Mouse (Mus musculus): ENCODE measurements at regions not wholly inside any gene's neighbourhood (a gene's known extent, or its start where the extent isn't known, plus 50 kb on each side); places are given as distances from the start of the nearest gene placed in this dataset.
A peak's percentile ranks its signal among the peaks of the same experiment; 100 is the strongest.

GRCm38 (mm10) chr6:117375989-117376388, 207.7 kb downstream of the Cxcl12 start:
- H3K4me2 ChIP-seq (ENCODE audit: low read depth, low read length) = no peak overlapping the region
- 97% methylated on average over 5 of the region's 5 CpGs for WGBS
- ATAC-seq (ENCODE audit: low read depth) = no peak
- H3K4me3 ChIP-seq (ENCODE audit: low read depth, low read length) = no peak overlapping the region
- H3K27ac ChIP-seq (replicated peaks; ENCODE audit: low read depth, low read length) = no peak overlapping the region
- H3K9ac ChIP-seq (ENCODE audit: low read depth, low read length) = no peak overlapping the region
- no peaks in the 10 kb centered on the region for H3K27me3 ChIP-seq (replicated peaks; ENCODE audit: control insufficient read depth, insufficient read depth, low read length)
- H3K4me1 ChIP-seq (ENCODE audit: control insufficient read depth, insufficient read depth, low read length) = no peaks in the 10 kb centered on the region
- H3K9me3 ChIP-seq (ENCODE audit: control insufficient read depth, low read length) = 0 out of 2 replicates have a peak, but pooled peaks cover 7% of the 10 kb centered on the region
- DNase-seq (ENCODE audit: low spot score) = no peak
- no peaks in the 10 kb centered on the region for H3K36me3 ChIP-seq (ENCODE audit: control insufficient read depth, insufficient read depth, low read length)

GRCm38 (mm10) chr6:117379904-117380303, 211.6 kb downstream of the Cxcl12 start:
- Histone ChIP-seq H3K4me1 (ENCODE audit: control insufficient read depth, insufficient read depth, low read length) (no peaks in the 10 kb centered on the region), H3K9ac (ENCODE audit: low read depth, low read length) (no peak overlapping the region), H3K9me3 (ENCODE audit: control insufficient read depth, low read length) (0 out of 2 replicates have a peak, but pooled peaks cover 7% of the 10 kb centered on the region), H3K4me3 (ENCODE audit: low read depth, low read length) (no peak overlapping the region), H3K27ac (replicated peaks; ENCODE audit: low read depth, low read length) (no peak overlapping the region), H3K36me3 (ENCODE audit: control insufficient read depth, insufficient read depth, low read length) (no peaks in the 10 kb centered on the region), H3K4me2 (ENCODE audit: low read depth, low read length) (no peak overlapping the region), H3K27me3 (replicated peaks; ENCODE audit: control insufficient read depth, insufficient read depth, low read length) (no peaks in the 10 kb centered on the region)
- ATAC-seq (ENCODE audit: low read depth) = no peak
- WGBS = 79% methylated on average over 4 of the region's 4 CpGs
- peak; percentile 23 for DNase-seq (ENCODE audit: low spot score)

- H3K9me3 ChIP-seq (ENCODE audit: control insufficient read depth, low read length) = no peaks in the 10 kb centered on the region
- no peak overlapping the region for H3K27ac ChIP-seq (replicated peaks; ENCODE audit: low read depth, low read length)
- no peak overlapping the region for H3K4me3 ChIP-seq (ENCODE audit: low read depth, low read length)
- no peaks in the 10 kb centered on the region for H3K4me1 ChIP-seq (ENCODE audit: control insufficient read depth, insufficient read depth, low read length)
- WGBS = 78% methylated on average over 7 of the region's 7 CpGs
- no peak overlapping the region for H3K4me2 ChIP-seq (ENCODE audit: low read depth, low read length)
- no peaks in the 10 kb centered on the region for H3K36me3 ChIP-seq (ENCODE audit: control insufficient read depth, insufficient read depth, low read length)
- no peak overlapping the region for H3K9ac ChIP-seq (ENCODE audit: low read depth, low read length)
- no peak for ATAC-seq (ENCODE audit: low read depth)
- DNase-seq (ENCODE audit: low spot score) = no peak
- no peaks in the 10 kb centered on the region for H3K27me3 ChIP-seq (replicated peaks; ENCODE audit: control insufficient read depth, insufficient read depth, low read length)
Observed at GRCm38 (mm10) chr6:117390233-117390848, 222.0 kb downstream of the Cxcl12 start.

- Histone ChIP-seq H3K4me3 (ENCODE audit: low read depth, low read length) (no peak overlapping the region), H3K4me2 (ENCODE audit: low read depth, low read length) (no peak overlapping the region), H3K9me3 (ENCODE audit: control insufficient read depth, low read length) (no peaks in the 10 kb centered on the region), H3K4me1 (ENCODE audit: control insufficient read depth, insufficient read depth, low read length) (no peaks in the 10 kb centered on the region), H3K9ac (ENCODE audit: low read depth, low read length) (no peak overlapping the region), H3K27ac (replicated peaks; ENCODE audit: low read depth, low read length) (no peak overlapping the region), H3K27me3 (replicated peaks; ENCODE audit: control insufficient read depth, insufficient read depth, low read length) (no peaks in the 10 kb centered on the region), H3K36me3 (ENCODE audit: control insufficient read depth, insufficient read depth, low read length) (no peaks in the 10 kb centered on the region)
- DNase-seq (ENCODE audit: low spot score) (no peak), ATAC-seq (ENCODE audit: low read depth) (no peak)
Observed at GRCm38 (mm10) chr6:117393480-117393879, 225.1 kb downstream of the Cxcl12 start.

GRCm38 (mm10) chr6:117405589-117406311, 237.4 kb downstream of the Cxcl12 start:
- 64% methylated on average over 11 of the region's 11 CpGs for WGBS
- no peaks in the 10 kb centered on the region for H3K9me3 ChIP-seq (ENCODE audit: control insufficient read depth, low read length)
- peaks cover 7% of the 10 kb centered on the region for H3K4me1 ChIP-seq (ENCODE audit: control insufficient read depth, insufficient read depth, low read length)
- H3K9ac ChIP-seq (ENCODE audit: low read depth, low read length) = no peak overlapping the region
- DNase-seq (ENCODE audit: low spot score) (peak; percentile 49), ATAC-seq (ENCODE audit: low read depth) (peak; percentile 26; the same call in 1 of the 2 replicates)
- no peak overlapping the region for H3K4me2 ChIP-seq (ENCODE audit: low read depth, low read length)
- no peaks in the 10 kb centered on the region for H3K36me3 ChIP-seq (ENCODE audit: control insufficient read depth, insufficient read depth, low read length)
- H3K4me3 ChIP-seq (ENCODE audit: low read depth, low read length) = no peak overlapping the region
- H3K27me3 ChIP-seq (replicated peaks; ENCODE audit: control insufficient read depth, insufficient read depth, low read length) = no peaks in the 10 kb centered on the region
- H3K27ac ChIP-seq (replicated peaks; ENCODE audit: low read depth, low read length) = no peak overlapping the region

GRCm38 (mm10) chr6:117406312-117406595, 237.9 kb downstream of the Cxcl12 start:
- Histone ChIP-seq H3K4me2 (ENCODE audit: low read depth, low read length) (no peak overlapping the region), H3K27me3 (replicated peaks; ENCODE audit: control insufficient read depth, insufficient read depth, low read length) (no peaks in the 10 kb centered on the region), H3K27ac (replicated peaks; ENCODE audit: low read depth, low read length) (no peak overlapping the region), H3K36me3 (ENCODE audit: control insufficient read depth, insufficient read depth, low read length) (no peaks in the 10 kb centered on the region), H3K4me1 (ENCODE audit: control insufficient read depth, insufficient read depth, low read length) (peaks cover 7% of the 10 kb centered on the region), H3K9me3 (ENCODE audit: control insufficient read depth, low read length) (no peaks in the 10 kb centered on the region), H3K4me3 (ENCODE audit: low read depth, low read length) (no peak overlapping the region), H3K9ac (ENCODE audit: low read depth, low read length) (no peak overlapping the region)
- ATAC-seq (ENCODE audit: low read depth) (no peak), DNase-seq (ENCODE audit: low spot score) (no peak)
- 84% methylated on average over 4 of the region's 4 CpGs for WGBS

GRCm38 (mm10) chr6:117406757-117407156, 238.4 kb downstream of the Cxcl12 start:
- Histone ChIP-seq H3K4me2 (ENCODE audit: low read depth, low read length) (no peak overlapping the region), H3K36me3 (ENCODE audit: control insufficient read depth, insufficient read depth, low read length) (no peaks in the 10 kb centered on the region), H3K9ac (ENCODE audit: low read depth, low read length) (no peak overlapping the region), H3K27me3 (replicated peaks; ENCODE audit: control insufficient read depth, insufficient read depth, low read length) (no peaks in the 10 kb centered on the region), H3K27ac (replicated peaks; ENCODE audit: low read depth, low read length) (no peak overlapping the region), H3K4me1 (ENCODE audit: control insufficient read depth, insufficient read depth, low read length) (peaks cover 7% of the 10 kb centered on the region), H3K4me3 (ENCODE audit: low read depth, low read length) (no peak overlapping the region), H3K9me3 (ENCODE audit: control insufficient read depth, low read length) (no peaks in the 10 kb centered on the region)
- DNase-seq (ENCODE audit: low spot score) (no peak), ATAC-seq (ENCODE audit: low read depth) (no peak)
- 79% methylated on average over 9 of the region's 9 CpGs for WGBS

- no peak overlapping the region for H3K9ac ChIP-seq (ENCODE audit: low read depth, low read length)
- no peak overlapping the region for H3K4me2 ChIP-seq (ENCODE audit: low read depth, low read length)
- H3K4me3 ChIP-seq (ENCODE audit: low read depth, low read length) = no peak overlapping the region
- H3K27ac ChIP-seq (replicated peaks; ENCODE audit: low read depth, low read length) = no peak overlapping the region
- no peaks in the 10 kb centered on the region for H3K36me3 ChIP-seq (ENCODE audit: control insufficient read depth, insufficient read depth, low read length)
- H3K4me1 ChIP-seq (ENCODE audit: control insufficient read depth, insufficient read depth, low read length) = peaks cover 7% of the 10 kb centered on the region
- WGBS = 61% methylated on average over 15 of the region's 15 CpGs
- DNase-seq (ENCODE audit: low spot score) (no peak), ATAC-seq (ENCODE audit: low read depth) (no peak)
- no peaks in the 10 kb centered on the region for H3K9me3 ChIP-seq (ENCODE audit: control insufficient read depth, low read length)
- H3K27me3 ChIP-seq (replicated peaks; ENCODE audit: control insufficient read depth, insufficient read depth, low read length) = no peaks in the 10 kb centered on the region
Observed at GRCm38 (mm10) chr6:117407206-117407858, 239.0 kb downstream of the Cxcl12 start.
